Mouse (Mus musculus) limb, embryonic 11.5 days (tissue): ENCODE data around the gene Vmn1r130. TPM values are rescaled to one million over a fixed set of nuclear protein-coding genes. Genes with fewer than 3 reads are reported as not detected.
"Not testable (repeated sequence)": the region's sequence is repeated elsewhere in the genome, so short reads cannot be mapped to it uniquely, and the experiment has no call there.

Source experiments
- ATAC-seq: fragments of 200-750 bp; cut with Nextera tagmentation; 2 replicates; pipeline ENCODE4 v1.8.0; 2017; ENCODE audit warnings: low read depth; ENCODE audit not compliant: insufficient number of reproducible peaks, low FRiP score, low TSS enrichment
- DNase-seq: peaks from one replicate; pipeline ENCODE4 v3.0.0-alpha.2; 2015; ENCODE audit warnings: low spot score
- H3K27ac ChIP-seq: fragments of 300-500 bp; sonication (generic); replicated peaks from 2 replicates; pipeline ENCODE4 v1.5.1; 2014; ENCODE audit warnings: low read depth, mild to moderate bottlenecking, low read length
- H3K27me3 ChIP-seq: fragments of 300-500 bp; sonication (generic); 2 replicates; pipeline ENCODE4 v1.6.1; 2014; ENCODE audit warnings: mild to moderate bottlenecking, low read length, mixed read lengths; ENCODE audit not compliant: control insufficient read depth, insufficient read depth
- H3K36me3 ChIP-seq: fragments of 300-500 bp; sonication (generic); 2 replicates; pipeline ENCODE4 v1.6.1; 2014; ENCODE audit warnings: mild to moderate bottlenecking, low read length, moderate library complexity, mixed read lengths; ENCODE audit not compliant: control insufficient read depth, insufficient read depth
- H3K4me1 ChIP-seq: fragments of 300-500 bp; sonication (generic); 2 replicates; pipeline ENCODE4 v1.6.1; 2014; ENCODE audit warnings: low read length, mixed read lengths; ENCODE audit not compliant: control insufficient read depth, insufficient read depth
- H3K4me2 ChIP-seq: fragments of 300-500 bp; sonication (generic); 2 replicates; pipeline ENCODE4 v1.6.1; 2014; ENCODE audit warnings: low read depth, mild to moderate bottlenecking, moderate library complexity; ENCODE audit not compliant: severe bottlenecking
- H3K4me3 ChIP-seq: fragments of 300-500 bp; sonication (generic); 2 replicates; pipeline ENCODE4 v1.5.1; 2014; ENCODE audit warnings: low read depth, low read length
- H3K9ac ChIP-seq: fragments of 300-500 bp; sonication (generic); 2 replicates; pipeline ENCODE4 v1.6.1; 2014; ENCODE audit warnings: mild to moderate bottlenecking, low read length
- H3K9me3 ChIP-seq: fragments of 300-500 bp; sonication (generic); 2 replicates; pipeline ENCODE4 v1.6.1; 2016; ENCODE audit warnings: low read length; ENCODE audit not compliant: control insufficient read depth
- WGBS: fragments of 180-500 bp; shearing (Covaris S2); extraction: QIAGEN DNeasy Blood & Tissue Kit; methylation state at CpG from one replicate; pipeline ENCODE4 v1.1.7; 2014; 5-methylcytosine and 5-hydroxymethylcytosine counted together
- polyA plus RNA-seq: library from polyadenylated mRNA; unstranded; fragments of >200 nt; fragmentation: Nextera tagmentation; extraction: Ambion mirVana; gene quantifications from 2 replicates; pipeline ENCODE4 v1.2.1, GENCODE M21; 2014

The Vmn1r130 gene
- not detected in 2 replicates for polyA plus RNA-seq

GRCm38 (mm10) chr7:21511480-21511879 lies at the start of gene Vmn1r130:
Vmn1r130 (plus strand) TSS chr7:21511780.
- not testable (repeated sequence) for H3K9me3 ChIP-seq, H3K27me3 ChIP-seq, H3K9ac ChIP-seq, H3K4me3 ChIP-seq, H3K4me1 ChIP-seq, ATAC-seq, H3K4me2 ChIP-seq, H3K27ac ChIP-seq, H3K36me3 ChIP-seq, DNase-seq
- no CpG with 5 or more reads among the region's 3 CpGs for WGBS

GRCm38 (mm10) chr7:21545990-21546389 lies 34.4 kb downstream of the Vmn1r130 start, which contains the start of gene Vmn1r131:
Vmn1r131 (minus strand) TSS chr7:21546090.
- not testable (repeated sequence) for ATAC-seq, H3K27ac ChIP-seq, DNase-seq, H3K9me3 ChIP-seq, H3K4me1 ChIP-seq, H3K4me3 ChIP-seq, H3K9ac ChIP-seq, H3K4me2 ChIP-seq, H3K36me3 ChIP-seq, H3K27me3 ChIP-seq
- WGBS = no CpG with 5 or more reads among the region's 2 CpGs

Other genes with a start within 250 kb of the Vmn1r130 start
- not detected in 2 replicates for gene Vmn1r125, start 239.6 kb upstream of the Vmn1r130 start, polyA plus RNA-seq
- gene Vmn1r126, start 210.3 kb upstream of the Vmn1r130 start, polyA plus RNA-seq = not detected in 2 replicates
- gene Vmn1r127, start 191.9 kb upstream of the Vmn1r130 start, polyA plus RNA-seq = not detected in 2 replicates
- not detected in 2 replicates for gene Vmn1r128, start 162.4 kb upstream of the Vmn1r130 start, polyA plus RNA-seq
- gene Vmn1r129, start 150.5 kb upstream of the Vmn1r130 start, polyA plus RNA-seq = not detected in 2 replicates
- not detected in 2 replicates for gene Gm6882, start 79.0 kb upstream of the Vmn1r130 start, polyA plus RNA-seq
- gene Vmn1r131, start 34.3 kb downstream of the Vmn1r130 start, polyA plus RNA-seq = not detected in 2 replicates
- not detected in 2 replicates for gene Vmn1r132, start 102.3 kb downstream of the Vmn1r130 start, polyA plus RNA-seq
- gene Gm4175, start 249.7 kb downstream of the Vmn1r130 start, polyA plus RNA-seq = not detected in 2 replicates